Mouse (Mus musculus): ENCODE results near the gene Rab25. TPM values are rescaled to one million over a fixed set of nuclear protein-coding genes. Genes with fewer than 3 reads are reported as not detected.

Rab25 gene
- total and polyA plus RNA-seq, 3 experiments, result 0.67 to 1.6 TPM; not detected in 1

DNA sequence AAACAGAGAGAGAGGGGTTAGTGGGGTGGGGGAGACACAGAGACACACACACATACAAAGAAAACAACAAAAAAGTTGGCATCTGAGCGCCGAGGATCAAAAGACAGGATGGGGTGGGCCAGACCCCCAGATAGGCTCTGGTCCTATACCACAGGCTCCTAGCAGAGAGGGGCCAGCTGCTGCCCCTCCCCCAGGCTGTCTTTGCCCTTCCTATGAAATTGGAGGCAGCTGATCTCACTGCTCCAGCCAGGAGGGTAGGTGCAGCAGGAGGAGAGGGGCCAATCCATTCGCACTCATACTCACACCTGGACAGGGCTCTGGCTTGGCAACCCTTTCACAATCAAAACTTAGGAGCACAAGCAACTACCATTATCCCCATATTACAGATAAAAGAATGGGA is 38.9 kb downstream of the Rab25 start:
- Histone ChIP-seq H3K4me3 (ENCODE audit: low read depth, low read length) (peak overlapping the region; percentile 70), H3K27me3 (ENCODE audit: insufficient read depth, low read length) (no peaks in the 10 kb centered on the region), H3K4me1 (ENCODE audit: insufficient read depth, low read depth, low read length) (peaks cover 97% of the 10 kb centered on the region), H3K36me3 (replicated peaks) (peaks cover 7% of the 10 kb centered on the region), H3K9me3 (replicated peaks) (no peaks in the 10 kb centered on the region)
- no peak for DNase-seq (ENCODE audit: low spot score)
- TF ChIP-seq GATA2 (IDR thresholded peaks at IDR 0.05; ENCODE audit: borderline replicate concordance, low read depth, low read length) (no peak), POLR2AphosphoS5 (IDR thresholded peaks at IDR 0.05; ENCODE audit: insufficient replicate concordance, low read depth, low read length) (no peak), CTCF (IDR thresholded peaks at IDR 0.05; ENCODE audit: low read depth, low read length) (no peak), TAL1 (conservative IDR thresholded peaks at IDR 0.05; ENCODE audit: low read depth, low read length) (no peak), GATA1 (IDR thresholded peaks at IDR 0.05; ENCODE audit: borderline replicate concordance, low read length) (no peak)
- ATAC-seq (ENCODE audit: extremely low read depth, insufficient number of reproducible peaks, low FRiP score, poor library complexity, severe bottlenecking), result no peak

DNA sequence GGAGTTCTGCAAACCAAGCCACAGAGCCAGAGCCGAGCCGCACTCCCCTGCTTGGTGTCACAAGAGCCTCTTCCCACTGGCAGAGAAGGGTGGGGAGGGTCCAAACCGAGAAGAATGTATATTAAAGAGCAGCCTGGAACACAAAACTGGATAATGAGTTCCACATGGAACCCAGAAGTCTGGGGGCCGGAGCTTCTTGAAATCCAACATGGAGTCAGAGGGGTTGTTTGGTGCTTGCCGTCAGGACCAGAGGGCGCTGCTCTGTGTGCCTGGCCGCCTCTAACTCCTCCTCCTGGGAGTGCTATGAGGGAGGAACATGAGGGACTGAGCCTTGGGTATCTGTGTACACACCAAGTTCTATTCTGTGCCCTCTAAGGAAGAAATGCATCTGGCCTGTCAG is 42.3 kb downstream of the Rab25 start:
- no peak for DNase-seq (ENCODE audit: low spot score)
- H3K9me3 ChIP-seq (replicated peaks), result no peaks in the 10 kb centered on the region
- no peak for ATAC-seq (ENCODE audit: extremely low read depth, insufficient number of reproducible peaks, low FRiP score, poor library complexity, severe bottlenecking)
- H3K36me3 ChIP-seq (replicated peaks), result peaks cover 11% of the 10 kb centered on the region
- no peaks in the 10 kb centered on the region for H3K27me3 ChIP-seq (ENCODE audit: insufficient read depth, low read length)
- H3K4me3 ChIP-seq (ENCODE audit: low read depth, low read length), result no peak overlapping the region
- TF ChIP-seq CTCF (IDR thresholded peaks at IDR 0.05; ENCODE audit: low read depth, low read length) (no peak), TAL1 (conservative IDR thresholded peaks at IDR 0.05; ENCODE audit: low read depth, low read length) (no peak), POLR2AphosphoS5 (IDR thresholded peaks at IDR 0.05; ENCODE audit: insufficient replicate concordance, low read depth, low read length) (no peak), GATA1 (IDR thresholded peaks at IDR 0.05; ENCODE audit: borderline replicate concordance, low read length) (no peak), GATA2 (IDR thresholded peaks at IDR 0.05; ENCODE audit: borderline replicate concordance, low read depth, low read length) (no peak)
- peaks cover 96% of the 10 kb centered on the region for H3K4me1 ChIP-seq (ENCODE audit: insufficient read depth, low read depth, low read length)

DNA sequence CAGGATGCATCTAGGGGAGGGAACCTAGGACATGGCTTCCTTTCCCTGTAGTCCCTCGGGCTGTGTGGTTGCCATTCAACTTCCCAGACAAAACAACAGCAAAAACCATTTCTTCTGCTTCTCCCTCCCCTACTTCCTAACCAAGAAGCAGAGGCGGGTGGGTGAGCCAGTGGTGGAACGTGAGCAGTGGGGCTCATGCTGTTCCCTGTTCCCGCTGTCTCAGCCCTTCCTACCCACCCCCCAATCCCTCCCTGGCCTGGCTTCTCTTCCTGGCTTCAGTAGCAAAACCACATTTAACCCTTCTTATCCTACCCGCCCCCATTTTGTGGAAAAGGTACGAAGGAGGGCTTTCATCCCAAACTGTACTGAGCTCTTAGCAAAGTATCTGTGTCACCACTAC is 43.0 kb downstream of the Rab25 start:
- H3K4me1 ChIP-seq (ENCODE audit: insufficient read depth, low read depth, low read length), result peaks cover 96% of the 10 kb centered on the region
- H3K36me3 ChIP-seq (replicated peaks), result peaks cover 17% of the 10 kb centered on the region
- no peak overlapping the region for H3K4me3 ChIP-seq (ENCODE audit: low read depth, low read length)
- DNase-seq (ENCODE audit: low spot score) (no peak), ATAC-seq (ENCODE audit: extremely low read depth, insufficient number of reproducible peaks, low FRiP score, poor library complexity, severe bottlenecking) (no peak)
- no peaks in the 10 kb centered on the region for H3K9me3 ChIP-seq (replicated peaks)
- no peaks in the 10 kb centered on the region for H3K27me3 ChIP-seq (ENCODE audit: insufficient read depth, low read length)
- TF ChIP-seq GATA2 (IDR thresholded peaks at IDR 0.05; ENCODE audit: borderline replicate concordance, low read depth, low read length) (no peak), TAL1 (conservative IDR thresholded peaks at IDR 0.05; ENCODE audit: low read depth, low read length) (no peak), CTCF (IDR thresholded peaks at IDR 0.05; ENCODE audit: low read depth, low read length) (no peak), POLR2AphosphoS5 (IDR thresholded peaks at IDR 0.05; ENCODE audit: insufficient replicate concordance, low read depth, low read length) (no peak), GATA1 (IDR thresholded peaks at IDR 0.05; ENCODE audit: borderline replicate concordance, low read length) (no peak)

DNA sequence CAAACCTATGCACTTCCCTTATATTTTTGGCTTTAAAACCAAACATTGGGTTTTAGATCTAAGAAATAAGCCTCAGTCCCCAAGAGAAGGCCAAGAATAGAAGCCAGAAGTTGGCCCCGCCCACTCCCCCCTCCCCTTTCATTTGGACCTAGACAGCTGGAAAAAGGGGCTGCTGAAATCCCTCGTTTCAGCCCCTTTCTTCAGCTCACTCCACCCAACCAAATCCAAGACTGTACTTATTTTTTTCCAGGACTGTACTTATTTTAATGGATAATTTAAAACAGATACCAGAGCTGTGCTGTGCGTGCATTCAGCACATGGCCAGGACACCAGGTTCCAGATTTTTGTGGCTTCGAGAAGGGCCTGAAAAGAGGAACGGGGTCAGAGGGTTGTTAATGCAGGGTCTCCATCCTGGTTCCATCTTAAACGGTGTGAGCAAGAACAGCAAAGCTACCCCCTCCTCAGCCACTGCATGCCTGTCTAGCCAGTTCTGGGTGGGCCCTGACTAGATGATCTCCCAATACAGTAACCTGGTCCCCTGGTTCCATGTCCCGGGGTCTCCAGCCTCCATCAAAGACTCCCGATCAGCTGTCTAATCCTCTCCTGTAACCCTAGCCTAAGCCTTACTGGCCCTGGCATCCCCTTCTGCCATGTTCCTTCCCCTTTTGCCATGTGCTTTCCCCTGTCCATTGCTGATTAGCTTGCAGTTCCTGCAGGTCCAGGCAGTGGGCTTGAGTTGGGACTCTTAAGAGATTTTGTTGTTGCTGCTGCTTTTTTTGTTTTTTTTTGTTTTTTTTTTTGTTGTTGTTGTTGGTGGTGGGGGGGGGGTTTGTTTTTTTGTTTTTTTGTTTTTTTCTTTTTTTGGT is 44.0 kb downstream of the Rab25 start:
- ATAC-seq (ENCODE audit: extremely low read depth, insufficient number of reproducible peaks, low FRiP score, poor library complexity, severe bottlenecking) (no peak), DNase-seq (ENCODE audit: low spot score) (no peak)
- TF ChIP-seq GATA2 (IDR thresholded peaks at IDR 0.05; ENCODE audit: borderline replicate concordance, low read depth, low read length), result no peak
- no peak for TF ChIP-seq POLR2AphosphoS5 (IDR thresholded peaks at IDR 0.05; ENCODE audit: insufficient replicate concordance, low read depth, low read length)
- no peak for TF ChIP-seq TAL1 (conservative IDR thresholded peaks at IDR 0.05; ENCODE audit: low read depth, low read length)
- TF ChIP-seq GATA1 (IDR thresholded peaks at IDR 0.05; ENCODE audit: borderline replicate concordance, low read length), result no peak
- TF ChIP-seq CTCF (IDR thresholded peaks at IDR 0.05; ENCODE audit: low read depth, low read length), result no peak
- Histone ChIP-seq H3K4me1 (ENCODE audit: insufficient read depth, low read depth, low read length) (peaks cover 95% of the 10 kb centered on the region), H3K9me3 (replicated peaks) (no peaks in the 10 kb centered on the region), H3K27me3 (ENCODE audit: insufficient read depth, low read length) (no peaks in the 10 kb centered on the region), H3K4me3 (ENCODE audit: low read depth, low read length) (no peak overlapping the region), H3K36me3 (replicated peaks) (peaks cover 26% of the 10 kb centered on the region)

DNA sequence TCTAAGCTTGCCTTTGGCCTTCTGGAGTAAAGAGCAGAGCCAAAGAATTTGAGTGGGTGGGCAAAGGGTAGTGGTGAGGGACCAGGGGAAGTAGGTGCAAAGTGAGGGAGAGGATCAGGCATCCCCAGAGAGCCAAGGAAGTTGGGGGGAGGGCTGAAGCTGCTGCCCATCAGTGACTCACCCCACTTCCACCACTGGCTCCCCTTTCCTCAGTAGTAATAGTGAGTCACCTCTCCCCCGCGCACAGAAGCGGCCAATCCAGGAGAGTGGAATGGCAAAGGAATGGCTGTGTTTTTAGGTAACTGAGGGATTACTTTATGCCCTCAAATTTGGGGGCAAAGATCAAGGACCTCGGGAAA is 44.6 kb downstream of the Rab25 start:
- Histone ChIP-seq H3K4me3 (ENCODE audit: low read depth, low read length) (peak overlapping the region; percentile 89), H3K27me3 (ENCODE audit: insufficient read depth, low read length) (no peaks in the 10 kb centered on the region), H3K9me3 (replicated peaks) (no peaks in the 10 kb centered on the region), H3K36me3 (replicated peaks) (peaks cover 32% of the 10 kb centered on the region), H3K4me1 (ENCODE audit: insufficient read depth, low read depth, low read length) (peaks cover 89% of the 10 kb centered on the region)
- DNase-seq (ENCODE audit: low spot score) (no peak), ATAC-seq (ENCODE audit: extremely low read depth, insufficient number of reproducible peaks, low FRiP score, poor library complexity, severe bottlenecking) (no peak)
- TF ChIP-seq POLR2AphosphoS5 (IDR thresholded peaks at IDR 0.05; ENCODE audit: insufficient replicate concordance, low read depth, low read length) (no peak), GATA1 (IDR thresholded peaks at IDR 0.05; ENCODE audit: borderline replicate concordance, low read length) (no peak), TAL1 (conservative IDR thresholded peaks at IDR 0.05; ENCODE audit: low read depth, low read length) (no peak), CTCF (IDR thresholded peaks at IDR 0.05; ENCODE audit: low read depth, low read length) (no peak), GATA2 (IDR thresholded peaks at IDR 0.05; ENCODE audit: borderline replicate concordance, low read depth, low read length) (no peak)

DNA sequence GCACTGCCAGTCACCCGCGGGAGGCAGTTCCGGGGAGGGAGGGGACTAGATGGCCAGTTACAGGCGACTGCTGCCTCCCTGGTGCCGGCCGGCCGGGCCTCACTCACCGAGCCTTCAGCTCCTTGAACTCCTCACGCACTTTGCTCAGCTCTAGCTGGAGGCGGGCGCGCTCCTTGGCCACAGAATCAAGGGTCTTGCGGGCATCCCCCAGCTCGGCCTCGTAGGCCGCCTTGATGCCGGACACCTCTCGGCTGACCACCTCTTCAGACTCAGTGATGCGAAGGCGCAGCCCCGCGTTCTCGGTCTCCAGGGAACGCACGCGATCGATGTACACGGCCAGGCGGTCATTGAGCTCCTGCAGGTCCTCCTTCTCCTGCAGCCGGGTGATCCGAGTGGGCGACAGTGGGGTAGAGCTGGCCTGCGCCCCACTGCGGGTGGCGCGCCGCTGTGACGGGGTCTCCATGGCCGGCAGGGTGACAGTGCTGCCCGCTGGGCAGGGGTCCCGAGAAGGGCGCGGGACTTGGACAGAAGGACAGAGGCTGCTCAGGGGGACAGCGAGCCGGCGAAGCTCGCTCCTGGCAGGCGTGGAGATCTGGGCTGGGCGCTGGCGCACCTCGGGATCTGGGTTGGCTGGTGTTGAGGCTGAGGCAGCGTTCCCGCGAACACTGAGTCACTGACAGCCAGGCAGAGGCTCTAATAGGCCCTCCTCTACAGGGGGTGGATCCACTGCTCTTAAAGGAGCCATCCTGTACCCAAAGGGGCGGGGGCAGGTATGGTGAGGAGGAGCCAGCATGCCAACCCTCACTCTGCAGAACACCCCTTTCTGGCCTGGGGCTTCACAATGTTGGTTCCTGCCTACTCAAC is 45.2 kb downstream of the Rab25 start:
- peak; percentile 91 for DNase-seq (ENCODE audit: low spot score)
- peaks cover 36% of the 10 kb centered on the region for H3K36me3 ChIP-seq (replicated peaks)
- no peaks in the 10 kb centered on the region for H3K9me3 ChIP-seq (replicated peaks)
- TF ChIP-seq CTCF (IDR thresholded peaks at IDR 0.05; ENCODE audit: low read depth, low read length) (no peak), GATA2 (IDR thresholded peaks at IDR 0.05; ENCODE audit: borderline replicate concordance, low read depth, low read length) (no peak), TAL1 (conservative IDR thresholded peaks at IDR 0.05; ENCODE audit: low read depth, low read length) (no peak), POLR2AphosphoS5 (IDR thresholded peaks at IDR 0.05; ENCODE audit: insufficient replicate concordance, low read depth, low read length) (no peak), GATA1 (IDR thresholded peaks at IDR 0.05; ENCODE audit: borderline replicate concordance, low read length) (no peak)
- peak; percentile 91 for ATAC-seq (ENCODE audit: extremely low read depth, insufficient number of reproducible peaks, low FRiP score, poor library complexity, severe bottlenecking)
- peaks cover 89% of the 10 kb centered on the region for H3K4me1 ChIP-seq (ENCODE audit: insufficient read depth, low read depth, low read length)
- H3K4me3 ChIP-seq (ENCODE audit: low read depth, low read length), result peak overlapping the region; percentile 89
- no peaks in the 10 kb centered on the region for H3K27me3 ChIP-seq (ENCODE audit: insufficient read depth, low read length)
